Mouse (Mus musculus): ENCODE measurements at regions not wholly inside any gene's neighbourhood (a gene's known extent, or its start where the extent isn't known, plus 50 kb on each side); places are given as distances from the start of the nearest gene placed in this dataset.

DNA sequence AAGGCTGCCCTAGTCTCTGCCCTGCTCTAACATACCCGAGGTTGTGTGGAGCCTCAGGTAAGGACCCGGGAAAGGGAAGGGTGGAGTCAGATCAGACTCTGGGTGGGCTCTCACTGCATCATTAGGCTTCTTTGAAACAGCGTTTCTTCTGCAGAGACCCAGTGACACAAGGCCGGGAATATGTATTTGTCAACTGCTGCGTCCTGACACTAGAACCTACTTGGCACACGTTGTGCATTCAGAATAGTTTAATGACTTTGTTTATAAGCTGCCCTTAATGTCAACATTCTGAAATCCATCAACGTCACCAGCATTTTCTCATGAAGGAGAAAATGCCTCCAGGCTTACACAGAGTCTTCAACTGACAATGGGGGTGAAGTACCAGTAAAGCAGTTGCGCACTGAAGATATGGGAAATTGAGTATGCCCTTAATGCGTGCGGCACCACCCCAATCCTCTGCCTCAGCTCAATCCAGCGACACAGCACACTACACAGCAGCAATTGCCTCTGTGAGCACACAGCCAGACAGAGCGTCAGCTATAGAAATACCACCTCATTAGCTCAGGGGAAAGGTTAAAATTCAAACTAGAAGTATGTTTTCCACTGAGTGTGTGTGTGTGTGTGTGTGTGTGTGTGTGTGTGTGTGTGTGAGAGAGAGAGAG lies 152.7 kb upstream of the Spdye4c start:
- TF ChIP-seq POLR2A (IDR thresholded peaks at IDR 0.05; ENCODE audit: control insufficient read depth, low read depth, low read length): no peak
- no peak for TF ChIP-seq CTCF (IDR thresholded peaks at IDR 0.05; ENCODE audit: control insufficient read depth, insufficient read depth, insufficient replicate concordance, low read depth, low read length)
